Mouse (Mus musculus) lung, embryonic 14.5 days (tissue): Measurements from ENCODE around the gene Trp63. TPM values are rescaled to one million over a fixed set of nuclear protein-coding genes. Genes with fewer than 3 reads are reported as not detected.

Experiments used
- ATAC-seq: fragments of 200-750 bp; cut with Nextera tagmentation; 2 replicates; pipeline ENCODE4 v1.8.0; 2017; ENCODE audit warnings: mild to moderate bottlenecking, moderate TSS enrichment, moderate library complexity; ENCODE audit not compliant: insufficient read depth
- DNase-seq: peaks from one replicate; pipeline ENCODE4 v3.0.0-alpha.2; 2015
- H3K27ac ChIP-seq: fragments of 300-500 bp; sonication (generic); 2 replicates; pipeline ENCODE4 v1.5.1; 2014; ENCODE audit warnings: low read depth, mild to moderate bottlenecking, moderate library complexity
- H3K27me3 ChIP-seq: fragments of 300-500 bp; sonication (generic); 2 replicates; pipeline ENCODE4 v1.6.1; 2014; ENCODE audit warnings: low read length, control low read depth; ENCODE audit not compliant: insufficient read depth
- H3K36me3 ChIP-seq: fragments of 300-500 bp; sonication (generic); 2 replicates; pipeline ENCODE4 v1.6.1; 2014; ENCODE audit warnings: control low read depth; ENCODE audit not compliant: insufficient read depth
- H3K4me1 ChIP-seq: fragments of 300-500 bp; sonication (generic); 2 replicates; pipeline ENCODE4 v1.6.1; 2014; ENCODE audit warnings: antibody characterized with exemption, control low read depth; ENCODE audit not compliant: insufficient read depth
- H3K4me2 ChIP-seq: fragments of 300-500 bp; sonication (generic); 2 replicates; pipeline ENCODE4 v1.6.1; 2014; ENCODE audit warnings: mild to moderate bottlenecking
- H3K4me3 ChIP-seq: fragments of 300-500 bp; sonication (generic); 2 replicates; pipeline ENCODE4 v1.5.1; 2014; ENCODE audit warnings: low read depth, low read length
- H3K9ac ChIP-seq: fragments of 300-500 bp; sonication (generic); 2 replicates; pipeline ENCODE4 v1.6.1; 2014
- H3K9me3 ChIP-seq: fragments of 300-500 bp; sonication (generic); 2 replicates; pipeline ENCODE4 v1.6.1; 2016; ENCODE audit warnings: low read depth, low read length, control low read depth
- CTCF ChIP-seq: IDR thresholded peaks from 2 replicates; pipeline ENCODE4 v1.5.1; 2016; ENCODE audit warnings: antibody characterized with exemption, low read depth
- WGBS: fragments of 180-500 bp; shearing (Covaris S2); extraction: QIAGEN DNeasy Blood & Tissue Kit; methylation state at CpG from one replicate; pipeline ENCODE4 v1.1.7; 2014; 5-methylcytosine and 5-hydroxymethylcytosine counted together
- polyA plus RNA-seq: library from polyadenylated mRNA; unstranded; fragments of >200 nt; fragmentation: Nextera tagmentation; extraction: Ambion mirVana; gene quantifications from 2 replicates; pipeline ENCODE4 v1.2.1, GENCODE M21; 2014

Trp63 gene
- polyA plus RNA-seq, 1 experiment from 2014 or later: 0.96 TPM

DNA sequence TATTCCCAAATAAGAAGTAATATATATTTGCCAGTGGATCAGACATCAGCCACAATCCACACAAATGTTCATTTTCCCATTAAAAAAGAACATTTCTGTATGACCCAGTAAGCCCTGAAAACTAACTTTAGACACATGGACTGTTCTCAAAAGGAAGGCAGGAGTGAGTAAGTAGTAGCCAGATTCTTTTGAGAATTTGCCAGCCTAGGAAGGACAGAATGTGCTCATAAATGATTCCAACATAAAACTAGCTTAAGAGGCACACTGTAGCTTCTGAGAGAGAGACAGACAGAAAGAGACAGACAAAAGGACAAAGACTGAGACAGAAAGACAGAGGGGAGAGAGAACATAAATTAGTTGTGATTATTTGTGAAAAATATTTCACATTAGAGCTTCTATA, 123.6 kb downstream of the Trp63 start:
- H3K4me3 ChIP-seq: no peak overlapping the region
- H3K9me3 ChIP-seq: no peaks in the 10 kb centered on the region
- H3K36me3 ChIP-seq: no peaks in the 10 kb centered on the region
- H3K9ac ChIP-seq: no peak overlapping the region
- no peaks in the 10 kb centered on the region for H3K27me3 ChIP-seq
- no peak for TF ChIP-seq CTCF
- no peak overlapping the region for H3K27ac ChIP-seq
- ATAC-seq: no peak
- H3K4me2 ChIP-seq: no peak overlapping the region
- no peaks in the 10 kb centered on the region for H3K4me1 ChIP-seq
- no peak for DNase-seq

DNA sequence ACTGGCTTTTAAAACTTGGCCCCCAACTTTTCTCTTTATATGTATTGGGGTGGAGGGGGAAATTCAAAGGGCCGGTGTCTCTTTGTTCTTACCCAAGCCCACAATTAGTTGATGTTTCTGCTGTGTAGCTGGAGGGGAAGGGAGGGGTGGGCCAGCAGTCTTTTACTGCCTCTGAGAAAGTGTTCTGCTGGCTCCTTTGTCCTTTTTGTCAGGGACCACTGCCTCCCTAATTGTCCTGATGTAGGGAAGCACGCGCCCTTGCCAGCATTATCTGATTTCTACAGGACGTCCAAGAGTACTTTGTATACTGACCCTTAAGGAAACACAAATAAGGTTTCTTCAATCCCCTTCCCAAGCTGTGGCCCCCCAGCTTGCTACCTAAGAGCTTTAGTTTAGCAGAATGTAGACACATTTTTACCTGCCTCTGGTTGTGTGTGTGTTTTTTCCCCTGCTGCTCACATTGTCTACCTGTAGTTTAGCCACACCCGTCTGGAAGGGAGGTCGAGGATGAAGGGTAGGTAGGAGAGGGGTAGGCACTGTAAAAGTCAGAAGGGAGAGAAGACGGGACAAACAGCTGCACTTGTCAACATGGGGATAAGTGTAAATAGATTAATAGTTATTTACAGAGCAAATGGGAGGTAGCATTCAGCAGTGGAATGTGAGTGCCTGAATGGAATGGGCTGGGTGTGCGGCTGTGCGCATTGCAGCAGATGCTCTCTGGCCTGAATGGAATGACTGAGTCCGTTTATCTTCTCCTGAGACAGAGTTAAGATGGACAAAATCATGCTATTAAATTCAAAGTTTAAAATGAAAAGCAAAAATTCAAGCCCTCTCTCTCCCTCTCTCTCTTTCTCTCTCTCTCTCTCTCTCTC, 134.4 kb downstream of the Trp63 start:
- Histone ChIP-seq H3K4me3 (no peak overlapping the region), H3K27ac (no peak overlapping the region), H3K4me1 (no peaks in the 10 kb centered on the region), H3K4me2 (no peak overlapping the region), H3K9ac (no peak overlapping the region), H3K9me3 (no peaks in the 10 kb centered on the region), H3K27me3 (no peaks in the 10 kb centered on the region), H3K36me3 (no peaks in the 10 kb centered on the region)
- DNase-seq: no peak
- WGBS: 46% methylated on average over 10 of the region's 10 CpGs
- no peak for TF ChIP-seq CTCF
- 0 out of 2 replicates have a peak, but pooled peaks have one; percentile 44 for ATAC-seq

DNA sequence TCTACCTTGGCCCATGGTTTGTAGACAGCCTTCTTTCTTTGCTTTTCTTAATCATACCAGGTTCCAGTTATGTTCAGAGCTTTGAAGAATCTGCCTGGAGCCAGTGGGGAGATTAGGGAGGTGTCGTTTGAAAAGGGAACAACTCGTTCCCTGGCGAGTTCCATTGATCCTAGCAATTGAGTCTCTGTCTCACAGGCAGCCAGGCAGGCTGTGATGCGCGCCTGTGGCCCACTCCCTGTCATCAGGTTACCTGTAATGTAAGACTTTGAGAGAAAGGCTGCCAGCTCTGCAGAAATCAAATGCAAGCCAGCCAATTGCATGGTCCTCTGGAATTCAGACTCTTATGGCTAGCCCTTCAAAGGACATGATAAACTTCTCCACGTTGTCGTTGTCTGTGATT, 142.5 kb downstream of the Trp63 start:
- ATAC-seq (no peak), DNase-seq (no peak)
- H3K9me3 ChIP-seq: no peaks in the 10 kb centered on the region
- no peaks in the 10 kb centered on the region for H3K36me3 ChIP-seq
- no peak overlapping the region for H3K9ac ChIP-seq
- H3K27ac ChIP-seq: no peak overlapping the region
- no peaks in the 10 kb centered on the region for H3K27me3 ChIP-seq
- no peak overlapping the region for H3K4me2 ChIP-seq
- no peak for TF ChIP-seq CTCF
- no peak overlapping the region for H3K4me3 ChIP-seq
- 46% methylated on average over 7 of the region's 7 CpGs for WGBS
- H3K4me1 ChIP-seq: no peaks in the 10 kb centered on the region

DNA sequence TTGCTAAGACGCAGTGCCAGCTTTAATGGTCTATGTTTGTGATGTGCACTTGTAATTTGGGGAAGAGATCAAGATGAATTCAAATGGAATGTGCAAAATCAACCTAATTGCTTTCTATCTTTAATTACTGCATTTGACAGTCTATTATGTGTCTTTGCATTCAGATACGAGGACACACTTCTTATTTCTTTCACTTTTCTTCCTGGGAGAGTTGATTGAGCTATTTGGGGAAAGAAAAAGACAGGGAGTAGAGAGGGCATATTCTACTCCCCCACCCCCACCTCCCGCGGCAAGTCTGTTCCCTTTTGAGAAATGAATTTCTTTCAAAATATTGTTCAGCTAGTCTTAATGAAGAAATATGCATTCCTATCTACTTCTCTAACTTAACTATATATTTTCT, 149.0 kb downstream of the Trp63 start:
- Histone ChIP-seq H3K36me3 (no peaks in the 10 kb centered on the region), H3K9me3 (no peaks in the 10 kb centered on the region), H3K9ac (no peak overlapping the region), H3K4me1 (no peaks in the 10 kb centered on the region), H3K27me3 (no peaks in the 10 kb centered on the region), H3K4me2 (no peak overlapping the region), H3K27ac (no peak overlapping the region), H3K4me3 (no peak overlapping the region)
- TF ChIP-seq CTCF: no peak
- DNase-seq (no peak), ATAC-seq (no peak)
- 77% methylated on average over 4 of the region's 4 CpGs for WGBS

DNA sequence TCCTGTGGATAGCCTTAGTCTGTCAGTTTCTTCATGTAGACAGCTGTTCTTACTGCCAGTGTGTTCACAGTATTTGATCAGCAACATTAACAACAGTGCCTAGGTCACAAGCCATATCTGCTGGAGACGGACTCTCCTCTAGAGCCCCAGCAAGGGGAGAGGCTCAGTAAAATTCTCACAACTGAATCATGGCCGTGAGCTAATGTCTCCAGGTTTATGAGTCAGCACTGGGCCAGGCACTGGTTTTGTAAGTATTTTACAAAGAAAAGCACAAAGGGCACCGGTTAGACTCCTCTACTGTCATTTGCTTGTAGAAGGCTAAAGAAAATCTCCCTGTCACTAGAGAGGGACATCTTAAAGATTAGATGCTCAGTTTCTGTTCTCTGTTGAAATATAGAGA, 151.7 kb downstream of the Trp63 start:
- no peaks in the 10 kb centered on the region for H3K27me3 ChIP-seq
- no peak overlapping the region for H3K27ac ChIP-seq
- TF ChIP-seq CTCF: no peak
- WGBS: 73% methylated on average over 3 of the region's 3 CpGs
- H3K4me3 ChIP-seq: no peak overlapping the region
- no peaks in the 10 kb centered on the region for H3K9me3 ChIP-seq
- no peaks in the 10 kb centered on the region for H3K36me3 ChIP-seq
- no peak overlapping the region for H3K4me2 ChIP-seq
- ATAC-seq: no peak
- H3K4me1 ChIP-seq: no peaks in the 10 kb centered on the region
- DNase-seq: no peak
- H3K9ac ChIP-seq: no peak overlapping the region

DNA sequence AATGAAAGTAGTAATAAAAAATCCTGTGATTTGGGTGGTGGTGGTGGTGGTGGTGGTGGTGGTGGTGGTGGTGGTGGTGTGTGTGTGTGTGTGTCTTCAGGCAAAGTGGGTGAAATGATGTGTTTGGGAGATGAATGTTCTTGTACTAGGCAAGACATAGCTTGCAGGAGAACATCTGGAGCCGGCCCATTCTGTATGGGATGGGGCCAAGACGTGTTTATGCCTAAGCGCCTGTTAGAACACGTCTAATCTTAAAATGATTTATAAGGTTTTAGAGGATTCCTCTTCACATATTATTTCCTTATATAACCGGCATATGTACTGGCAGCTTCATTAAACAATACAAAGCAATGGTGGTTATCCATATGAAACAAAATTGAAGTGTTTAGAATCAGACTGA, 152.2 kb downstream of the Trp63 start:
- WGBS: 46% methylated on average over 5 of the region's 5 CpGs
- peak; percentile 52 for DNase-seq
- no peaks in the 10 kb centered on the region for H3K27me3 ChIP-seq
- no peaks in the 10 kb centered on the region for H3K9me3 ChIP-seq
- no peak overlapping the region for H3K9ac ChIP-seq
- H3K27ac ChIP-seq: no peak overlapping the region
- ATAC-seq: no peak; the same call in 1 of the 2 replicates
- no peaks in the 10 kb centered on the region for H3K4me1 ChIP-seq
- no peak for TF ChIP-seq CTCF
- no peak overlapping the region for H3K4me2 ChIP-seq
- H3K36me3 ChIP-seq: no peaks in the 10 kb centered on the region
- H3K4me3 ChIP-seq: no peak overlapping the region

DNA sequence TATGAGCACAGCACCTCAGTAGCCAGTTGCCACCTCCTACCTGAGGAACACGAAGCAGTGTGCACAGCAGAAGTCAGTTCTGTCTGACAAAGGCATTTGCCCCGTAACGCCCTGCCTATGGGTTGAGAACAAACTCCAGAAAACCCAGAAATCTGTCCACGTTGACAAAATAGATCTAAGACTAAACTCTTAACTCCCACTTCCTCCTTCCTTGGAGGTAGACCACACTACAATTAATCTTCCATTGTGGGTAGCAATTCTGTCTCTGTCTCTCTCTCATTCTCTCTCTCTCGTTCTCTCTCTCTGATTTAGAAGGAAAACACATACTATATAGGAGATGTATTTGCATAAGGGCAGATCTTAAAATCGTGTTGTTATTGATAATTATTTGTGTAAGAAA, 159.4 kb downstream of the Trp63 start:
- Histone ChIP-seq H3K4me3 (no peak overlapping the region), H3K27me3 (no peaks in the 10 kb centered on the region), H3K9ac (no peak overlapping the region), H3K9me3 (no peaks in the 10 kb centered on the region), H3K27ac (no peak overlapping the region), H3K4me1 (no peaks in the 10 kb centered on the region), H3K36me3 (no peaks in the 10 kb centered on the region), H3K4me2 (no peak overlapping the region)
- TF ChIP-seq CTCF: no peak
- ATAC-seq (no peak), DNase-seq (no peak)
- 70% methylated on average over 6 of the region's 6 CpGs for WGBS
